Mouse (Mus musculus) granulocyte monocyte progenitor cell, adult 5-6 weeks (primary cell): ENCODE results near the gene Myl12a. TPM values are rescaled to one million over a fixed set of nuclear protein-coding genes. Genes with fewer than 3 reads are reported as not detected.

ENCODE experiments used
- ATAC-seq: replicated peaks from 2 replicates; pipeline ENCODE4 v1.8.0; 2016; ENCODE audit warnings: mild to moderate bottlenecking, moderate TSS enrichment, inconsistent platforms; ENCODE audit not compliant: poor library complexity, severe bottlenecking
- total RNA-seq, 2 experiments: library from RNA; stranded (forward) in 1 of 2; stranded (reverse) in 1 of 2; fragments of 200-712, 200-1000 nt in 1 of 2; fragments of >200 nt in 1 of 2; fragmentation: Nextera tagmentation in 1 of 2; gene quantifications; 2 replicates each; pipeline ENCODE4 v1.2.3; 2014 to 2017

Myl12a gene
- total RNA-seq (2014; fragmentation: Nextera tagmentation) (226 and 321 TPM in 2 replicates), total RNA-seq (2017) (159 and 194 TPM in 2 replicates)

- ATAC-seq: peak; percentile 8
Measured at GRCm38 (mm10) chr17:71002744-71003094, at the start of gene Myl12a. Gene Myl12a (minus strand): TSS chr17:71002878.

DNA sequence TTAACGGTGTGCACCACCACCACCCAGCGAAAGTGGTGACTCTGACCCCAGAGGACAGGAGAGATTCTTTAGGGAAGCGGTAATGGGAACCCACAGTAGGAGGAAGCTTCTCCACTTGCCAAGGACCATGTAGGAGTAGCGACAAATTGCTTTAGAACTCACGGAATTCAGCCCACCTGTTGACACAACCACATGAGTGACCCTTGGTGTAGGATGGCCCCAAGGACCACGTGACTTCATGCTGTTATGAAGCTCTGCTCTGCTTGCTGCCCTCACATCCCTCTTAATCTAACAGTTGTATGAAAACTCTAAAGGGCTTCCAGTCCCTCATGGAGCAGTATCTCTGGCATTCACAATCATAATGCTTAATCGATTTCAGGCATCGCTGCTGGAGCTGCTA, 46.6 kb upstream of the Myl12a start:
- ATAC-seq: no peak

DNA sequence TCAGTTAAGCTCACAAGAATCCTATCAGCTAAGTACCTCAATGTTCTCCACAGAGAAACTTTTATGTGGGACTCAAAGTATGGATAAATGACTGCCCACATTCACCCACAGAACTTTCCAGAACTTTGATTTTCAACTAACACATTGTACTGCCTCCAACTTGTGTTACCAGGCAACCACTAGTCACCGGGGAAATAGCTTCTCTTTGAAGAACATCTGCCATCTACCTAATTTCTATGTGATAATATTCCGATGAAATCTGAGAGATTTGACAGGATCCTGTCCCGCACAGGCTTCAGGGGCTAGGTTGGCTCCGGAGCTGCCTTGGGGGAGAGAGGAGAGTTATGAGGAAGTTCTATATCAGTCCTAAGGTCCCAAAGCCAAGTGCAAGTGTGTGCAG, 44.2 kb upstream of the Myl12a start:
- ATAC-seq: no peak

GRCm38 (mm10) chr17:71045591-71045990, 42.9 kb upstream of the Myl12a start:
- no peak for ATAC-seq

- 0 out of 2 replicates have a peak, but pooled peaks have one; percentile 37 for ATAC-seq
Measured at GRCm38 (mm10) chr17:71042645-71043044, 40.0 kb upstream of the Myl12a start.

DNA sequence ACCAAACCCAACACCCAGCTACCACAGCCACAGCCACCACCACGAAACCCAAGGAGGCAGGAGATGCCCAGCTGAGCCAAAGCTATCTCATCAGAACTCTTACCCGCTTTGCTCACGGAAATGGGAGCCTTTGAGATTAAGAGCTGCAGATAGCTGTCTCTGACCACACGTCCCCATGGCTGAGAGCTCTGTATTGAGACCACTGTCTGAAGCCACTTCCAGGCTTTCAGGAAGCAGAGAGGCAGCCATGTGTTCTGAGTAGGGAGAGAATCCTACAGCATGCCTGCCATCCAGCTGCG, 37.9 kb upstream of the Myl12a start:
- ATAC-seq: peak; percentile 50

GRCm38 (mm10) chr17:71039851-71040581, 37.3 kb upstream of the Myl12a start:
- no peak; the same call in 1 of the 2 replicates for ATAC-seq

- ATAC-seq: no peak
Measured at GRCm38 (mm10) chr17:71038812-71039211, 36.1 kb upstream of the Myl12a start.

- no peak for ATAC-seq
Measured at GRCm38 (mm10) chr17:71037188-71037587, 34.5 kb upstream of the Myl12a start.

- ATAC-seq: no peak
Measured at GRCm38 (mm10) chr17:71034472-71034871, 31.8 kb upstream of the Myl12a start.

DNA sequence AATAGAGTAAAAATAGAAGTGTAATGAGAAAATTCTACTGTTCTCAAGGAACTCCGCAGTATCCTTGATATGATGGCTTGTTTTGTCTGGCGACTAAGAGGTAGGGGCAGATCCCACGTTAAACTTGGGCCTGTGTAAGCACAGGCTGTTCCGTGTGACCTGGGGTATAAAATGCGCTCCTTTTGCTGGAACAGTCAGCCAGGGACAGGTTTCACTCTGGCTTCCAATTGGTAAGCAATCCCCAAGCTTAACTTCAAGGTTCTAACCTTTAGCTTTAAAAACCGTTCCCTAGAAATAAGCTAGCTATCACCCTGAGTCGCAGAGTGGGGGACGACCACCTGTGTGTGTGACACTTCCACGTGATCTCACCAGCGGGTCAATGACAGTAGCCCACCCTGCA, 30.0 kb upstream of the Myl12a start:
- ATAC-seq: no peak

GRCm38 (mm10) chr17:71027186-71027585, 24.5 kb upstream of the Myl12a start:
- no peak for ATAC-seq

DNA sequence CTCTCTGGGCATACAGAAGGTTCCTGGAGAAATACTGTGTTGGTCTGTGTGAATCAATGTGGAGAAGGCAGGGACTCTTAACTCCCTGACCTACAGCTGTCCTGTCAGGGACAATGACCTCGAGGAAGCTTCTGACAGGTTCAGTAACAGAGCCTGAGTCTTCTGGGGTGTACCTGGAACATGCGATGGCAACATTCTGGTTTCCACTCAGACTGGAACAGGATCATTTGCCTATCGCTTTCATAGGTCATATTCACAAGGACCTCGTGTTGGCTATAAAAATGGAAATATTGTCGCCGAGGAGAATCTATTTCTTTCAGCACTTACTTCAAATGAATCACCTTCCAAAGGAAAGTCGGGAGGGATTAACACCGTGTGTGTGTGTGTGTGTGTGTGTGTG, 23.2 kb upstream of the Myl12a start:
- no peak for ATAC-seq

DNA sequence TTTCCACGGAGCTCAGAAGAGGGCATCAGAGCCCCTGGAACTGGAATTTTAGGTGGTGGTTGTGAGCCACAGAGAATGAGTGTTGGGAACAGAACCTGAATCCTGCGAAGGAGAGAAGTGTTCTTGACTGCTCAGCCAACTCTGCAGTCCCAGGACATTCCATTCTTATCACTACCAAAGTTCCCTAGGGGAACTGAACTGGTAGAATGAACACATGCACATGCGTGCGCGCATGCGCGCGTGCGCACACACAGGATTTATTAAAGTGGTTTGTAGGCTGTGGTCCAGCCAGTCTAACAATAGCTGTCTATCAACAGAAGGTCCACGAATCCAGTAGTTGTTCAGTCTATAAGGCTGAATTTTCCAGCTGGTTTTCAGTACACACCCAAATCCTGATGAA, 21.4 kb upstream of the Myl12a start:
- ATAC-seq: no peak

- ATAC-seq: no peak
Measured at GRCm38 (mm10) chr17:71022841-71023240, 20.2 kb upstream of the Myl12a start.

DNA sequence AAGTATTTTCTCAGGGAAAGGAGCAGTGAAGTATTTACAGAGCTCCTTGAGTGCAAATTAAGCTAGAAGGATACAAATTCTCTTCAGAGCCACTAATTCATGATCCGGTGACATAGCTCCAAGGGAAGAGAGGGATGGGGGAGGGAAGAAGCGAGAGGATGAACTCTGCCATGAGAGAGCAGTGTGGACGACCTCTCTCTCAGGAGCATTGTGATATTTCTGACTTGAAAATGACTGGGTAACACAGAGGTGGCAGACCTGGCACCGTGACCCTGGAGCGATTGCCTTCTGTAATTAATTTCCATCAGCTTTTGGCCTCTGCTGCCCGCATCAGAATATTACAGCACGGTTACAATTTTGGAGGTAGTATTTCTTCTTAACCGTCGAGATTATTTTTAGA, 17.2 kb upstream of the Myl12a start:
- ATAC-seq: no peak

GRCm38 (mm10) chr17:71019309-71019655, 16.6 kb upstream of the Myl12a start:
- no peak for ATAC-seq

GRCm38 (mm10) chr17:71018616-71019308, 16.1 kb upstream of the Myl12a start:
- no peak for ATAC-seq

GRCm38 (mm10) chr17:71018151-71018550, 15.5 kb upstream of the Myl12a start:
- no peak for ATAC-seq

DNA sequence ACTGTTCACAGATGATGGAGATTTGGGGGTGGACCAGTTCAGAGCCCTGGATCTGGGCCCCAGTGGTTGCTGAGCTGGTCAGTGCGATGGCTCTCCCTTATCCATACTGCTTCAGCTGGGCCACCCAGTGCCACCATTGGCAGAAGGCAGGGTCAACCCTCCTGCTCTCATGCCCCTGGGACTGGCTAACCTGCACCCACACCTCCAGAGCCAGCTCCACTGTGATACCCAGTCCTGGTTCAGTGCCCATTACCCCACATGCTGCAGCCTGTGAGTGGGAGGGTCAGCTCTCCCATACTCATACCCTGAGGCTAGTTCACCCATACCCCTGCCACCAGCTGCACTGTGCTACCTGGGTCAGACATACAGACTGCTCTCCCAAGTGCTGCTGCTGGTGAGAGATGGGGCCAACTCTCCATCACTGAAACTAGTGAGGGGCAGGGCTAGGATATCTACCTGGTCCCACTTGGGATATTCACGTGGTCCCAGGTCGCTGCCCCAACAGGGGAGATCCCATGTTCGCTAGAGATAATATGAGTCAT, 14.8 kb upstream of the Myl12a start:
- ATAC-seq: no peak

GRCm38 (mm10) chr17:71014911-71015310, 12.2 kb upstream of the Myl12a start:
- ATAC-seq: no peak

DNA sequence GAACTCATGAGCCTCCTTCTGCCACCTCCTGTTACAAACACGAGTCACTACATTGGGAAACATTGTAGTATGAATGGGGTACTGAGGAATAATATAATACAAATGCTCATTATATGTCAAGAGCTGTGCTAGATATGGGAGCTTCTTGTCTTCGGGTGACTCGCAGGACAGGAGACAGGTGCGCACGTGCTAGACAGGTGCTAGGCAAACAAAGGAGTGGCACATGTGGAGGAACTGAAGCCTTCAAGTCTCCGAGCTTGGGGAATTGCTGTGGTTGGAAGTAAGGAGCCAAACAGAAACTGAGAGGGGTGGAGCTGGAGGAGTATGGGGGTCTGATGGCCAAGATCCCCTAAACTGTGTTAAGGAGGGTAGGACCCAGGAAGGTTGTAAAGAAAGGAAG, 10.4 kb upstream of the Myl12a start:
- no peak for ATAC-seq
